Mouse (Mus musculus) embryonic fibroblast, embryonic 13.5 days (primary cell): Measurements from ENCODE around the gene Mospd3. TPM values are rescaled to one million over a fixed set of nuclear protein-coding genes. Genes with fewer than 3 reads are reported as not detected.

ENCODE experiments used
- H3K27ac ChIP-seq: 2 replicates; pipeline ENCODE4 v1.5.1; 2012; ENCODE audit warnings: low read length, control low read depth, inconsistent platforms; ENCODE audit not compliant: insufficient read depth
- H3K4me1 ChIP-seq: 2 replicates; pipeline ENCODE4 v1.6.1; 2011; ENCODE audit warnings: low read length; ENCODE audit not compliant: control insufficient read depth, insufficient read depth
- H3K4me3 ChIP-seq: 2 replicates; pipeline ENCODE4 v1.5.1; 2011; ENCODE audit warnings: mild to moderate bottlenecking, control low read depth, low read length; ENCODE audit not compliant: insufficient read depth
- CTCF ChIP-seq: IDR thresholded peaks from 2 replicates; pipeline ENCODE4 v1.5.1; 2011; ENCODE audit warnings: mild to moderate bottlenecking, control low read depth, low read length, moderate library complexity, borderline replicate concordance; ENCODE audit not compliant: insufficient read depth
- POLR2A ChIP-seq: IDR thresholded peaks from 2 replicates; pipeline ENCODE4 v1.6.1; 2011; ENCODE audit warnings: low read depth, mild to moderate bottlenecking, control low read depth, low read length, moderate library complexity
- polyA plus RNA-seq: library from polyadenylated mRNA; stranded (reverse); fragments of >200 nt; gene quantifications from 2 replicates; pipeline ENCODE4 v1.2.4, GENCODE M21; 2011; ENCODE audit warnings: low read depth; ENCODE audit not compliant: missing spikeins, insufficient read length

Gene Mospd3
- polyA plus RNA-seq, 1 experiment: 41.3 TPM

DNA sequence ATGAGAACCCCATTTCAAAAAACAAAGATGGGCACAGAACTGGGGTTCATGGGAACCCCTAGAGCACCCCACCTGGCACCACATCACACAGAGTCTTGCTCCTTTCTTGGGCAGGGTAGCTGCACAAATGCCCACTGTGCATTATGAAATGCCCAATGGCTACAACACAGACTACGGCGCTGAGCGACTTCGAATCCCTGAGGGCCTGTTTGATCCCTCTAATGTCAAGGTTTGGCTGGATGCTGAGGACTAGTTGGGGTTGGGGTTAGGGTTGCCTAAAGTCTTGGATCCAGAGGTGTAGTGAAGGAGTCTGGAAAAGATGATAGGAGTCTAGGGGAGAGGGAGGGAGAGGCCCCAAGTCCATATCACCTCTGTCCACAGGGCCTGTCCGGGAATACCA is 34.4 kb downstream of the Mospd3 start:
- TF ChIP-seq POLR2A: no peak
- TF ChIP-seq CTCF: no peak
- no peak overlapping the region for H3K4me3 ChIP-seq
- H3K27ac ChIP-seq: no peak overlapping the region
- H3K4me1 ChIP-seq: no peaks in the 10 kb centered on the region

DNA sequence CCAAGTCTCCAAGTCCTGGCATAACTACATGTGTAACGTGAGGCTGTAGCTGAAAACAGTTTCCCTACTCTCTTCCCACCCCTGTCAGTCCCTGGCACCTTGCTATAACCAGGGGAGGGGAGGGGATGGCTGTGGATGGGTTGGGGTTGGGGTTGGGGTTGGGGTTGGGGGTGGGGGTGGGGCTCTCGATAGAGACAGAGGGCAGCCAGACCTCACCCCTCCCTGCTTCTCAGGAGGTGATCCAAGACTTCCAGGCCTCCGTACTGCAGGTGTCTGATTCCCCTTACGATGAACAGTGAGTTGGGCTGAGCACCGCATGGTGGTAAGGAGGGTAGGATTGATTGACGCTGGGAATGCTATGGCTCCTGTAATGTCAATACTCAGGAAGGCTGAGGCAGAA is 35.1 kb downstream of the Mospd3 start:
- Histone ChIP-seq H3K27ac (no peak overlapping the region), H3K4me3 (no peak overlapping the region), H3K4me1 (no peaks in the 10 kb centered on the region)
- no peak for TF ChIP-seq CTCF
- no peak for TF ChIP-seq POLR2A

DNA sequence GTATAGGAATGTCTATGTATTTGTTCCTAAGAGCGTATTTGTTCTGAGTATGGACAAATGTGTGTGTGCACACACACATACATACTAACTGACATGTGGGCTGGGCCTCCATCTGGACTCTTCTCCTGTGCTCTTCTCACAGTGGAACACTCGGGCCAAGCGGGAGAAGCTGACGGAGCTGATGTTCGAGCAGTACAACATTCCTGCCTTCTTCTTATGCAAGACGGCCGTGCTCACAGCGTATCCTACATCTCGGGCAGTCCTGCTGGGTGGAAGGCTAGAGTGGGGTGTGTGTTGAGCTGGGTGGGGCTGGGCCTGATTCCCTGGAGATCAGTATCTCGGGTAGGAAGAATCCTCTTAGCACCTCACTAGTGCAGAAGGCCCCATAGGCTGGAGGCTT is 37.9 kb downstream of the Mospd3 start:
- Histone ChIP-seq H3K27ac (no peak overlapping the region), H3K4me1 (no peaks in the 10 kb centered on the region), H3K4me3 (no peak overlapping the region)
- TF ChIP-seq CTCF: no peak
- no peak for TF ChIP-seq POLR2A

DNA sequence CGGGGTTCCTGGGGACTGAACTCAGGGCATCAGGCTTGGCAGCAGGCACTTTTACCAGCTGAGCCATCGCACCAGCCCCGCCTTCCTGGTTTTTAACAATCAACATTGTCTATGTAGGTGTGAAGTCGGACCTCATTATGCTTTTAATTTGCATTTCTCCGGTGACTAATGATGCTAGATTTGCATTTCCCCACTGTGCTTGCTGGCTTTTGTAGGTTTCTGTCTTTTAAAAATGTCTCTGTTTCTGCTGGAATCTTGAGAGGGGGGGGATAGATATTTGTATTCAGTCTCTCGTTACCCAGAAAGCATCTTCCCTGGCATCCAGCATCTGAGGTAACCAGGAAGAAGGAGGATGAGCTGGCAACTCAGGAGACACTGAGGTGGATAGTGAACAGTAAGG is 39.3 kb downstream of the Mospd3 start:
- Histone ChIP-seq H3K4me3 (no peak overlapping the region), H3K27ac (no peak overlapping the region), H3K4me1 (no peaks in the 10 kb centered on the region)
- TF ChIP-seq POLR2A (no peak), CTCF (no peak)

DNA sequence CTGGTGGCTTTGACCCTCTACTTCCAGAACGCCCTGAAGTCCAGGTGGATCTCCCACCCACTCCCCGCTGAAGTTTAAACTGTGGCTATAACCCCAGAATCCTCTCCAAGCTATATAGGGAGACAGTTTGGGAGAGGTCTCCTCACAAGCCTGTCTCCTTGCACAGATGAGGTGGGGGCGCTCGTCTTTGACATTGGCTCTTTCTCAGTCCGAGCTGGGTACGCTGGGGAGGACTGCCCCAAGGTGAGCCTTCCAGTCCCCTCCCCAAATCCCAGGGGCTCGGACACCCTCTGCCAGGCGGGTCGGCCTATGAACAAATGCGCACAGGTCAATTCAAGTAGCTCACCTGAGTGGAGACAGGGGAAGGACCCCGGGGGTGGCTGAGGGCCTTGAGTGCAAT is 47.0 kb downstream of the Mospd3 start:
- H3K4me1 ChIP-seq: no peaks in the 10 kb centered on the region; the same call in 1 of the 2 replicates

DNA sequence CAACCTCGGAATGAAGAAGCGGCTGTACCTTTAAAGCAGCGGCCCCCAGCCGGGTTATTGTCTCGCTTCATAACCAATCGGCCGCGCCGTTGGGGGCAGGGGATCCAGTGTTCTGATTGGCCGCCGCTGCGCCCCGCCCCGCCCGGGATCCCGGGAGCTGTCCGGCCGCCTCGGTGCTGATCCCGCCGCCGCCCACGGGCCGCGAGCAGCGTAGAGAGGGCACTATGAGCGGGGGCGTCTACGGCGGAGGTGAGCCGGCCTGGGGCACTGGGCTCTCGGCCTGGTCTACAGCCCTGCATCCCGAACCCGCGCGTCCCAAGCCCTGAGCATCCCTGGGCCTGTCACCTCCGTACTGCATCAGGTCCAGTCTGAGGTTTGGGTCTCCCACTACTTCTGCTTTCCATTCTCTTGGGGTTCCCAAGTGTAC is 47.4 kb downstream of the Mospd3 start, which contains the start of gene Actl6b:
TSS of gene Actl6b (plus strand) at position 107 of the 427 bp plus-strand sequence.
- TF ChIP-seq CTCF: no peak
- no peak for TF ChIP-seq POLR2A
- Histone ChIP-seq H3K27ac (no peak within 1 kb of the TSS), H3K4me1 (no peaks in the 10 kb centered on the region; the same call in 1 of the 2 replicates), H3K4me3 (no peak within 1 kb of the TSS)

More for the DNA sequence above, 47.0 kb downstream of the Mospd3 start:
- TF ChIP-seq CTCF (no peak), POLR2A (no peak)
- Histone ChIP-seq H3K4me3 (no peak overlapping the region), H3K27ac (no peak overlapping the region)

DNA sequence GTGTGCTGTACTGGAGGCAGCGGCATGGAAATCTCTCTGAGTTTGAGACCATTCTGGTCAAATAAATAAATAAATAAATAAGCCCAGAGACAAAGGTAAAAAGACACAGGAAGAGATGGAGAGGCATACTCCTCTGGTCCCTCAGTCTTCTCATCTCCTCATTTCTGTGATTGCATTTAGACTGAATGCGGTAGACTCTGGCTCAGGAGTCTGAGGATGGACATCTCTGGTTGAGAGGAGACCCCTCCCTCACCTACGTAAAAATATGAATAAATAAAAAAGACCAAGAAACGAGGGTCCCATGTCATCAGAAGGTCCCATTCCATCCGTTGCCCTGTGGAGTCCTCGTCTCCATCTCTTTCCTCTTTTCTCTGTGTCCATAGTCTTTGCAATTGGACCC is 47.9 kb downstream of the Mospd3 start:
- Histone ChIP-seq H3K27ac (no peak overlapping the region), H3K4me3 (no peak overlapping the region), H3K4me1 (no peaks in the 10 kb centered on the region; the same call in 1 of the 2 replicates)

DNA sequence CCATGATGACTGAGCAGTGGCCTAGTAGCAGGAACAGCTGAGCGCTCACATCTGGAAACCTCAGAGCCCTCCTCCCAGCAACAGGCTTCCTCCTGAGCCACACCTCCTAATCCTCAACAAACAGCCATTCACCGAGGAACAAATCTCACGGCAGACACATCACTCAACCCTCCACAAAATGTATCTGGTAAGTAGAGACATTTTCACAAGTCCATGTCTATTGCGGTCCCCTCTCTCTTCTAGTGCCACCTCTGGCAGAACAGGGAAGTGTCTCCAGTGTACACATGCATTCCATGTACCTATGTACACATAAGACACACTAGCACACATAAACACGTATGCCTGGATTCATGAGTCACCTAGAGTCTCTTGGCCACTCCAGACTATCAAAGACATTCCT is 49.7 kb downstream of the Mospd3 start:
- no peak for TF ChIP-seq POLR2A
- TF ChIP-seq CTCF: no peak
- Histone ChIP-seq H3K4me1 (no peaks in the 10 kb centered on the region; the same call in 1 of the 2 replicates), H3K27ac (no peak overlapping the region), H3K4me3 (no peak overlapping the region)

More for the DNA sequence above, 47.9 kb downstream of the Mospd3 start:
- TF ChIP-seq CTCF (no peak), POLR2A (no peak)

DNA sequence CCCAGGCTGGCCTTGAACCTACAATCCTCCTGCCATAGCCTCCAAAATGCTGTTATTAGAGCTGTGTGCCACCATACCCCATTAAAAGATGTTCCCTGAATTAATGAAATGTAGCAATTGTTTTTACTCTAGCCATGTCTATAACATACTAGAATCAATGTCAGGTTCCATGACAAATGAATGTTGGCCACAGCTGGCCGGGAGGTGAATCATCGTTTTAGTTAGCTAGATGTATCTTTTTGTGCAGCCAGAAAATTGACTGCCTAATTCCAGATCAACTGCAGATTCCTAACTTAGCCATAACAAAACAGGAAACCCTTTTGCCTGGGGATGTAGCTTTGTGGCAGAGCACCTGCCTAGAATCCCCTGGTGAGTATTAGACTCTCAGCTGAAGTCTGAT is 51.0 kb downstream of the Mospd3 start:
- H3K4me3 ChIP-seq: no peak overlapping the region
- TF ChIP-seq CTCF (no peak), POLR2A (no peak)
- H3K27ac ChIP-seq: no peak overlapping the region
- no peaks in the 10 kb centered on the region; the same call in 1 of the 2 replicates for H3K4me1 ChIP-seq

Other genes starting within 250 kb of the Mospd3 start
- gene Zan, start 124.0 kb downstream of the Mospd3 start, polyA plus RNA-seq: 0.19 and 0.37 TPM in 2 replicates
- gene Pop7, start 98.5 kb downstream of the Mospd3 start, polyA plus RNA-seq: 14.6 and 16.8 TPM in 2 replicates
- gene Gigyf1, start 82.5 kb downstream of the Mospd3 start, polyA plus RNA-seq: 12.1 and 17.7 TPM in 2 replicates
- not detected in 2 replicates for gene Epo, start 67.8 kb downstream of the Mospd3 start, polyA plus RNA-seq
- 358 and 390 TPM in 2 replicates for gene Gnb2, start 67.5 kb downstream of the Mospd3 start, polyA plus RNA-seq
- not detected in 2 replicates for gene Actl6b, start 47.5 kb downstream of the Mospd3 start, polyA plus RNA-seq
- gene Tfr2, start 31.2 kb downstream of the Mospd3 start, polyA plus RNA-seq: 0.67 and 0.68 TPM in 2 replicates
- gene Pcolce, start 12.7 kb upstream of the Mospd3 start, polyA plus RNA-seq: 732 and 740 TPM in 2 replicates
- 0.60 and 0.67 TPM in 2 replicates for gene Fbxo24, start 27.9 kb upstream of the Mospd3 start, polyA plus RNA-seq
- 17.5 and 29.1 TPM in 2 replicates for gene Lrch4, start 28.1 kb upstream of the Mospd3 start, polyA plus RNA-seq
- 3.0 and 3.5 TPM in 2 replicates for gene Gm20605, start 28.1 kb upstream of the Mospd3 start, polyA plus RNA-seq
- gene Sap25, start 40.3 kb upstream of the Mospd3 start, polyA plus RNA-seq: 2.5 and 3.4 TPM in 2 replicates
- 0.22 and 0.37 TPM in 2 replicates for gene Irs3, start 44.7 kb upstream of the Mospd3 start, polyA plus RNA-seq
- 15.1 and 22.0 TPM in 2 replicates for gene Agfg2, start 83.7 kb upstream of the Mospd3 start, polyA plus RNA-seq
- 5.7 and 7.0 TPM in 2 replicates for gene Nyap1, start 140.5 kb upstream of the Mospd3 start, polyA plus RNA-seq
- gene Tsc22d4, start 144.7 kb upstream of the Mospd3 start, polyA plus RNA-seq: 66.6 and 71.5 TPM in 2 replicates
- gene Ppp1r35, start 177.8 kb upstream of the Mospd3 start, polyA plus RNA-seq: 11.5 and 14.6 TPM in 2 replicates
- gene Mepce, start 186.6 kb upstream of the Mospd3 start, polyA plus RNA-seq: 27.7 and 34.8 TPM in 2 replicates
- gene Zcwpw1, start 186.7 kb upstream of the Mospd3 start, polyA plus RNA-seq: 3.5 and 7.1 TPM in 2 replicates
- gene Pilra, start 235.2 kb upstream of the Mospd3 start, polyA plus RNA-seq: 0.53 TPM in 1 of 2 replicates, not detected in the other